Mouse (Mus musculus) lung, postnatal 4 days (tissue): ENCODE measurements at regions not wholly inside any gene's neighbourhood (a gene's known extent, or its start where the extent isn't known, plus 50 kb on each side); places are given as distances from the start of the nearest gene placed in this dataset.

Experiments
- DNase-seq, 2 experiments: peaks; one replicate each; pipeline ENCODE4 v3.0.0; 2021

DNA sequence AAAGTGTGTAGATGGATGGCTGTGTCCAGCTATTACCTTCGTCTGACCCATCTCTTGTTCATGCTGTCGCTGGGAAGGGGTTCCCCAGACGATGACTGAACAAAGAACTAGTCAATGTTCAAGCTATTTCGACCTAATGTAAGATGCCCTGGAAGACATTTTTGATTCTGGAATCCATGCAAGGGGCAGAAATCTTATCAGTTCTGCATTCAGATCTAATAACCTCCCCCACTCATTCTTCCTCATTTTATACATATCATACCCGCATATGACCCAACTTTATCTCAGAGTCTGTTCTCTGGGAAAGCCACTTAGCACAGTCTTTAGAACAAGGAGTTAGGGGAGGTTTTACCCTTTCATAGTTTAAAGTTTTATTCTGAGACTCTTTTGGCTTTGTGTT is 52.2 kb upstream of the 2310009B15Rik start:
- DNase-seq: no peak

DNA sequence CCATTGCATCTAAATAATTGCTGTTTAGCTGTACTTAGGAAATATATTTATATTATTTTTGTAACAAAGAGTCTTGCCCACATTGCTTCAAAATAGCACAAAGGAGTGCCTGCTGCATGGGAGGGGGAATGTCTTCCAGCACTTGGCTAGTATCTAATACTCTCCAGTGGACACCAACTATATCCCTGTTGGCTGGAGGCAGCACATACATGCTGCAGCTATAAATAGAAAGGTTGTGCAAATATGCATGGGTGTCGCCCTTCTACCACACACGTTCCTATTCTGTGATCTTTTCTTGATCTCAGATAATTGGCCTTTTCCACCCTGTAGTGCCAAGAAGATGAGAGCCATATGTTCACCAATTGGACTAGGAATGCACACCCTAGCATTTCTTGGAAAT is 53.0 kb upstream of the 2310009B15Rik start:
- DNase-seq: peak in 1 of 2 experiments; percentile 27

DNA sequence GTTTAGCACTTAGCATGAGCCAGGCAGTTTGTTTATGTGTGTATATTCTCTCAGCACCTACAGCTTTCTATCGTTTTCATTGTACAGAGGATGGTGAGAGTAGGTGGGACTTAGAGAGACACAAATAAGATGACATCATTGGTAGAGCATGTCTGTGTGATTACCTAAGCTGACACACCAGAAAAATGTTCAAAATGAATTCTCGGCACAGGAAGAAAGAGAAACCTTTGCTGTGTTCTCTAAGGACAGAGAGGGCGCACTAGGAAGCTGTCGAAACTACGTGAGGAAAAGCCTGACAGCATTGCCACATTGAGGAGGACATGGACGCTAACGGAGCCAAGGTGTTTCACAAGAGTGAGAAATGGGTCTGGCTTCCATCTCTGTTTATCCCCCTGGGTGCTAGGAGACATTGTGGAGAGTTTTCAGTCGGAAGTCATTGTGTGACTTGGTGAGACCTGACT is 51.0 kb upstream of the Dennd1b start:
- peak; percentile 57 to 67 for DNase-seq

DNA sequence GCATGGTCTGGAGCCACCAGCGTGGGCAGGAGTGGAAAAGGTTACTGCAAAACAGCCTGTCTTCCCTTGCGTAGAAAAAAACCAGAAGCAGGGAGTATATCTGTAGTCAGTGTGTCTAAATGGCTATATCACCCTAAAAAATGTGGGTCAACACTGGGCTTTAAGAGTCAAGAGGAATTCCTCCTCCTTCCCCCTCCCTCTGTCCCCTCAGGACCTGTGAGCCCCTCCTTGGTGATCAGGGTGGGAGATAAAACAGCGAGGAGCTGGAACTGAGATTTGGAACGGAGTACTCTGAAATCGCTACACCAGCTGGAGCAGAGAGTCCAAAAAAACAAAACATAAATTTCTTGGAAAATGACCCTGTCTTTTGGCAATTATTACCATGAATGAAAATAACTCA is 50.3 kb upstream of the Dennd1b start:
- no peak for DNase-seq

DNA sequence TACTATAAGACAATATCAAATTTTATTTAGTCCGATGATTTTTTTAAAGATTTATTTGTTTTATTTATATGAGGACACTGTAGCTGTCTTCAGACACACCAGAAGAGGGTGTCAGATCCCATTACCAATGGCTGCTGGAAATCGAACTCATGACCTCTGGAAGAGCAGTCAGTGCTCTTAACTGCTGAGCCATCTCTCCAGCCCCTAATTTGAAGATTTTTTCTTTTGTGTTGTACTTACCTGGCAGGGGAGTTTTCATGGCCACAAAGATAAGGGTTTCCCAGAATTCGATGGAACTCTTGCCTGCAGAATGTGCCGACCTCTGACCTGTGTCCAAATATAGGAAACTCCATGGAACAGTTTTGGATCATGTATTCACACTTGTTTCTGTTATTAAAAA is 49.8 kb upstream of the Dennd1b start:
- DNase-seq: no peak
